Mouse (Mus musculus): ENCODE measurements around the gene Faah.

- TF ChIP-seq POLR2A (IDR thresholded peaks at IDR 0.05; ENCODE audit: low read depth, low read length) (no peak), CTCF (IDR thresholded peaks at IDR 0.05; ENCODE audit: borderline replicate concordance, insufficient read depth, low read length) (no peak)
Observed at GRCm38 (mm10) chr4:115987436-115987835, 30.3 kb downstream of the Faah start.

Data from embryonic fibroblast, embryonic 13.5 days (primary cell).